Mouse (Mus musculus): Measurements from ENCODE around the gene Wdr24.
A peak's percentile ranks its signal among the peaks of the same experiment; 100 is the strongest.
"Not testable (repeated sequence)": the region's sequence is repeated elsewhere in the genome, so short reads cannot be mapped to it uniquely, and the experiment has no call there.

Gene Wdr24

GRCm38 (mm10) chr17:25807452-25807851 is 16.0 kb upstream of the Wdr24 start:
- DNase-seq (ENCODE audit: low spot score): not testable (repeated sequence)

- no peak for DNase-seq (ENCODE audit: low spot score)
Observed at GRCm38 (mm10) chr17:25808028-25808427, 15.4 kb upstream of the Wdr24 start.

- peak; percentile 71 for DNase-seq (ENCODE audit: low spot score)
Observed at GRCm38 (mm10) chr17:25808789-25809605, 14.4 kb upstream of the Wdr24 start, which contains the start of gene Fbxl16. Fbxl16 (plus strand) TSS chr17:25809085.

GRCm38 (mm10) chr17:25809606-25810340 is 13.7 kb upstream of the Wdr24 start:
- DNase-seq (ENCODE audit: low spot score): no peak

- no peak for DNase-seq (ENCODE audit: low spot score)
Observed at GRCm38 (mm10) chr17:25810890-25811289, 12.5 kb upstream of the Wdr24 start.

- DNase-seq (ENCODE audit: low spot score): peak; percentile 89
Observed at GRCm38 (mm10) chr17:25813471-25813870, 10.0 kb upstream of the Wdr24 start.

- no peak for DNase-seq (ENCODE audit: low spot score)
Observed at GRCm38 (mm10) chr17:25817662-25818061, 5.8 kb upstream of the Wdr24 start.

GRCm38 (mm10) chr17:25818851-25819780 is 4.3 kb upstream of the Wdr24 start:
- no peak for DNase-seq (ENCODE audit: low spot score)

- no peak for DNase-seq (ENCODE audit: low spot score)
Observed at GRCm38 (mm10) chr17:25824362-25825142, 1.1 kb downstream of the Wdr24 start.

- DNase-seq (ENCODE audit: low spot score): no peak
Observed at GRCm38 (mm10) chr17:25825311-25825710, 1.9 kb downstream of the Wdr24 start.

- DNase-seq (ENCODE audit: low spot score): no peak
Observed at GRCm38 (mm10) chr17:25825984-25826570, 2.6 kb downstream of the Wdr24 start.

- DNase-seq (ENCODE audit: low spot score): no peak
Observed at GRCm38 (mm10) chr17:25827011-25827410, 3.6 kb downstream of the Wdr24 start.

- DNase-seq (ENCODE audit: low spot score): no peak
Observed at GRCm38 (mm10) chr17:25827546-25828222, 4.3 kb downstream of the Wdr24 start.

GRCm38 (mm10) chr17:25828223-25828594 is 4.8 kb downstream of the Wdr24 start:
- no peak for DNase-seq (ENCODE audit: low spot score)

- peak; percentile 76 for DNase-seq (ENCODE audit: low spot score)
Observed at GRCm38 (mm10) chr17:25828712-25829557, 5.5 kb downstream of the Wdr24 start, which contains the start of gene Jmjd8. Jmjd8 (plus strand) TSS chr17:25828867.

GRCm38 (mm10) chr17:25829558-25830017 is 6.2 kb downstream of the Wdr24 start:
- no peak for DNase-seq (ENCODE audit: low spot score)

- DNase-seq (ENCODE audit: low spot score): no peak
Observed at GRCm38 (mm10) chr17:25830200-25830753, 6.8 kb downstream of the Wdr24 start.

- no peak for DNase-seq (ENCODE audit: low spot score)
Observed at GRCm38 (mm10) chr17:25830806-25831431, 7.5 kb downstream of the Wdr24 start.

Data from ovary, postnatal 36 days (tissue).